Mouse (Mus musculus) CH12.LX (cell line): Measurements from ENCODE around the gene Prickle2. TPM values are rescaled to one million over a fixed set of nuclear protein-coding genes. Genes with fewer than 3 reads are reported as not detected.

Source experiments
- DNase-seq: peaks from one replicate; pipeline ENCODE4 v3.0.0-alpha.2; 2013; ENCODE audit errors: extremely low read depth
- H3K27ac ChIP-seq: 2 replicates; pipeline ENCODE4 v1.5.1; 2012; ENCODE audit warnings: low read depth, mild to moderate bottlenecking, control low read depth, moderate library complexity; ENCODE audit not compliant: insufficient read depth
- H3K27me3 ChIP-seq: replicated peaks from 2 replicates; pipeline ENCODE3; 2012; ENCODE audit warnings: inconsistent platforms
- H3K36me3 ChIP-seq, 2 experiments: replicated peaks in 1 of 2; 2 replicates each; pipeline versions ENCODE3 to v1.6.1; 2012; ENCODE audit warnings: inconsistent platforms in 1 of 2, low read length in 1 of 2, mild to moderate bottlenecking in 1 of 2, mixed read lengths in 1 of 2, moderate library complexity in 1 of 2; ENCODE audit not compliant: control insufficient read depth in 1 of 2, insufficient read depth in 1 of 2
- H3K4me1 ChIP-seq, 2 experiments: 2 replicates each; pipeline ENCODE4 v1.6.1; 2012; ENCODE audit warnings: inconsistent platforms in 1 of 2, moderate library complexity in 1 of 2; ENCODE audit not compliant: insufficient read depth in 2 of 2, control insufficient read depth in 1 of 2
- H3K4me2 ChIP-seq: 2 replicates; pipeline ENCODE4 v1.6.1; 2012; ENCODE audit warnings: low read depth, mild to moderate bottlenecking, control low read depth; ENCODE audit not compliant: poor library complexity, insufficient read depth, severe bottlenecking
- H3K4me3 ChIP-seq, 3 experiments: fragments of 150-350 bp in 1 of 3; sonication (generic) in 1 of 3; replicated peaks in 1 of 3; 2 replicates each; pipeline versions ENCODE3 to v1.5.1; 2011 to 2012; ENCODE audit warnings: low read depth in 2 of 3, low read length in 2 of 3, mild to moderate bottlenecking in 2 of 3, moderate library complexity in 2 of 3, control low read depth in 1 of 3, improper control_type of control experiment in 1 of 3, inconsistent platforms in 1 of 3, mixed read lengths in 1 of 3; ENCODE audit not compliant: poor library complexity in 1 of 3
- H3K79me2 ChIP-seq: replicated peaks from 2 replicates; pipeline ENCODE4 v1.6.1; 2012; ENCODE audit warnings: mild to moderate bottlenecking, moderate library complexity; ENCODE audit not compliant: control insufficient read depth, poor library complexity, insufficient read depth, severe bottlenecking; ENCODE audit errors: extremely low read depth
- H3K9ac ChIP-seq: 2 replicates; pipeline ENCODE4 v1.6.1; 2012; ENCODE audit warnings: low read depth, mild to moderate bottlenecking, control low read depth, moderate library complexity; ENCODE audit not compliant: insufficient read depth
- H3K9me3 ChIP-seq: replicated peaks from 2 replicates; pipeline ENCODE3; 2012; ENCODE audit warnings: low read length, inconsistent platforms, mixed read lengths
- BHLHE40 ChIP-seq: IDR thresholded peaks from 2 replicates; pipeline ENCODE4 v1.6.1; 2011; ENCODE audit warnings: mild to moderate bottlenecking, low read depth, low read length, improper control_type of control experiment
- CHD2 ChIP-seq: IDR thresholded peaks from 2 replicates; pipeline ENCODE4 v1.6.1; 2011; ENCODE audit warnings: low read length, improper control_type of control experiment
- CTCF ChIP-seq, 2 experiments: IDR thresholded peaks in 1 of 2; conservative IDR thresholded peaks in 1 of 2; 2 replicates each; pipeline ENCODE4 v1.5.1; 2011 to 2012; ENCODE audit warnings: low read depth in 2 of 2, low read length in 2 of 2, improper control_type of control experiment in 1 of 2, inconsistent platforms in 1 of 2, mild to moderate bottlenecking in 1 of 2, moderate library complexity in 1 of 2
- E2F4 ChIP-seq: IDR thresholded peaks from 2 replicates; pipeline ENCODE4 v1.6.1; 2011; ENCODE audit warnings: low read depth, low read length, improper control_type of control experiment; ENCODE audit not compliant: insufficient replicate concordance
- GABPA ChIP-seq: IDR thresholded peaks from 2 replicates; pipeline ENCODE4 v1.6.1; 2012; ENCODE audit warnings: low read depth, low read length, improper control_type of control experiment, inconsistent platforms; ENCODE audit not compliant: insufficient replicate concordance
- HCFC1 ChIP-seq: IDR thresholded peaks from 2 replicates; pipeline ENCODE4 v1.6.1; 2012; ENCODE audit warnings: low read depth, mild to moderate bottlenecking, inconsistent platforms, low read length, improper control_type of control experiment
- JUN ChIP-seq: IDR thresholded peaks from 2 replicates; pipeline ENCODE4 v1.6.1; 2011; ENCODE audit warnings: low read depth, mild to moderate bottlenecking, low read length, improper control_type of control experiment, moderate library complexity; ENCODE audit not compliant: insufficient read depth
- KAT2A ChIP-seq: IDR thresholded peaks from 2 replicates; pipeline ENCODE4 v1.6.1; 2012; ENCODE audit warnings: low read length, improper control_type of control experiment, inconsistent platforms; ENCODE audit not compliant: insufficient replicate concordance
- MAFK ChIP-seq: IDR thresholded peaks from 2 replicates; pipeline ENCODE4 v1.6.1; 2011; ENCODE audit warnings: low read length, improper control_type of control experiment; ENCODE audit not compliant: insufficient replicate concordance
- MXI1 ChIP-seq: IDR thresholded peaks from 2 replicates; pipeline ENCODE4 v1.6.1; 2011; ENCODE audit warnings: mild to moderate bottlenecking, low read depth, low read length, improper control_type of control experiment
- MYC ChIP-seq: IDR thresholded peaks from 2 replicates; pipeline ENCODE4 v1.6.1; 2011; ENCODE audit warnings: low read depth, mild to moderate bottlenecking, improper control_type of control experiment, low read length
- NELFE ChIP-seq: IDR thresholded peaks from 2 replicates; pipeline ENCODE4 v1.6.1; 2011; ENCODE audit warnings: low read depth, low read length, improper control_type of control experiment
- NRF1 ChIP-seq: IDR thresholded peaks from 2 replicates; pipeline ENCODE4 v1.6.1; 2014; ENCODE audit warnings: low read depth, mild to moderate bottlenecking, inconsistent platforms, low read length, improper control_type of control experiment, moderate library complexity
- POLR2A ChIP-seq: IDR thresholded peaks from 2 replicates; pipeline ENCODE4 v1.6.1; 2011; ENCODE audit warnings: low read depth, mild to moderate bottlenecking, improper control_type of control experiment, low read length
- POLR2AphosphoS2 ChIP-seq: IDR thresholded peaks from 2 replicates; pipeline ENCODE4 v1.6.1; 2011; ENCODE audit warnings: low read depth, low read length, improper control_type of control experiment
- RAD21 ChIP-seq: IDR thresholded peaks from 2 replicates; pipeline ENCODE4 v1.6.1; 2011; ENCODE audit warnings: low read depth, mild to moderate bottlenecking, low read length, improper control_type of control experiment, moderate library complexity
- SIN3A ChIP-seq: IDR thresholded peaks from 2 replicates; pipeline ENCODE4 v1.6.1; 2012; ENCODE audit warnings: low read length, improper control_type of control experiment, inconsistent platforms
- SMC3 ChIP-seq: IDR thresholded peaks from 2 replicates; pipeline ENCODE4 v1.6.1; 2011; ENCODE audit warnings: low read depth, low read length, improper control_type of control experiment
- UBTF ChIP-seq: IDR thresholded peaks from 2 replicates; pipeline ENCODE4 v1.6.1; 2012; ENCODE audit warnings: low read depth, mild to moderate bottlenecking, inconsistent platforms, low read length, improper control_type of control experiment, moderate library complexity
- ZKSCAN1 ChIP-seq: IDR thresholded peaks from 2 replicates; pipeline ENCODE4 v1.6.1; 2012; ENCODE audit warnings: low read depth, inconsistent platforms, low read length, improper control_type of control experiment, borderline replicate concordance
- ZNF384 ChIP-seq: IDR thresholded peaks from 2 replicates; pipeline ENCODE4 v1.6.1; 2012; ENCODE audit warnings: low read depth, low read length, improper control_type of control experiment, inconsistent platforms
- dilution Hi-C: fragments of 300-500 bp; cut with MboI; formaldehyde crosslinking; loops from 2 replicates; pipeline ENCODE4 v1.14.3; 2020; ENCODE audit warnings: low sequenced_read_pairs; ENCODE audit not compliant: extremely low pct_unique_long_range_greater_than_20kb, extremely low pct_ligation_motif_present
- in situ Hi-C: fragments of 300-500 bp; cut with MboI; formaldehyde crosslinking; loops from 3 replicates; pipeline ENCODE4 v1.14.3; 2019; ENCODE audit warnings: low sequenced_read_pairs, low pct_ligation_motif_present, low pct_unique_long_range_greater_than_20kb, mixed read lengths
- polyA plus RNA-seq: library from polyadenylated mRNA; unstranded; fragments of >175 nt; gene quantifications from 2 replicates; pipeline ENCODE4 v1.2.1, GENCODE M21; 2012; ENCODE audit warnings: low read depth; ENCODE audit not compliant: insufficient read length
- total RNA-seq, 2 experiments: library from RNA; depleted of rRNA; stranded (reverse); fragments of 300-350 nt in 1 of 2; fragments of >200 nt in 1 of 2; gene quantifications; 2 replicates each; pipeline ENCODE4 v1.2.3; 2012 to 2014

Prickle2 gene
- total and polyA plus RNA-seq, 3 experiments = not detected

DNA sequence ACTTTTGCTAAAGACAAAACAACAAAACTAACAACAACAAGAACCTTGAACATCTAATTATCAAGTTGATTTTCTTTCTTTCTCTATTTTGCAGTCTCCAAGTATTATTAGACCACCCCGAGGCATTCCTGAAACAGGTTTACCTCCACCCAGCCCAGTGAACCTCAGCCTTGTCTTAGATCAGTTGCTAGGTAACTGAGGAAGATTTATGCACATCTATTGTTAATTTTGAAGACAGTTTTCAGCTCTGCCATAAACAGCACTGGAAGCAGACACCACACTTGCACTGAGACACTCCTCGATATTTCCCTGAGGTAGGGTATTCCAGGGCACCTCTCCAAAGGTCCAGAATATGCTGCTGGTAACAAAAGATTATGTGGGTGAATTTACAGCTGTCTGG lies 18.4 kb upstream of the Prickle2 start:
- no peak for TF ChIP-seq SIN3A
- TF ChIP-seq MAFK = no peak
- TF ChIP-seq MXI1 = no peak
- TF ChIP-seq JUN = no peak
- TF ChIP-seq CTCF (conservative IDR thresholded peaks at IDR 0.05 in 1 of 2, IDR thresholded peaks at IDR 0.05 in 1 of 2; ENCODE audit: low read depth in 2 of 2, low read length in 2 of 2) = no peak
- no peak for TF ChIP-seq NELFE
- no peak for TF ChIP-seq ZNF384
- TF ChIP-seq CHD2 = no peak
- no peak for TF ChIP-seq UBTF
- no peak for TF ChIP-seq HCFC1
- TF ChIP-seq KAT2A = no peak
- no peak for TF ChIP-seq POLR2A
- no peak for TF ChIP-seq ZKSCAN1
- no peak for TF ChIP-seq MYC
- TF ChIP-seq BHLHE40 = no peak
- TF ChIP-seq SMC3 = no peak
- TF ChIP-seq POLR2AphosphoS2 = no peak
- in situ Hi-C loops (no loop called here), dilution Hi-C loops (no loop called here)
- no peak for DNase-seq
- H3K4me3 ChIP-seq = no peak overlapping the region
- H3K9me3 ChIP-seq = peaks cover 73% of the 10 kb centered on the region
- no peak overlapping the region for H3K4me2 ChIP-seq
- H3K9ac ChIP-seq = no peak overlapping the region
- H3K27ac ChIP-seq = no peak overlapping the region
- H3K27me3 ChIP-seq = no peaks in the 10 kb centered on the region
- no peaks in the 10 kb centered on the region for H3K79me2 ChIP-seq
- H3K4me1 ChIP-seq = no peaks in the 10 kb centered on the region
- no peaks in the 10 kb centered on the region for H3K36me3 ChIP-seq

DNA sequence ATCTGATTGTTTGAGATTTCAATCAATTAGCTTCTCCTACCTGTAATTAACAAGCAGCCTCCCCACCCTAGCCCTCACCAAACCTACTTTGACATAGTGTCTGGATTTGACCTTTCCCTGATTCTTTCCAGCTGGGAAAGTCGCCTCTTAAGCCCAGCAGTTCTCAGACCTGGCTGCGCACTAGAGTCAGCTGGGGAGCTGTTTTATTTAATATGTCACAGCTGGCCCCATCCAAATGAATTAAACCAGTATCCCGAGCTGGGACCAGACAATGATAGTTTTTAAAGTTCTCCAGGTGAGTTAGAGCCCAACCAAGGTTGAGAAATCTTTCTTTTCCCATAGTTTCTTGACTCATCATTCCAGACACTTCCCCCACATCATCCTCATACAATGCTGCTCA lies 9.9 kb upstream of the Prickle2 start:
- Histone ChIP-seq H3K4me2 (no peak overlapping the region), H3K27ac (no peak overlapping the region), H3K79me2 (no peaks in the 10 kb centered on the region), H3K4me3 (no peak overlapping the region), H3K27me3 (no peaks in the 10 kb centered on the region), H3K9me3 (peaks cover 70% of the 10 kb centered on the region), H3K36me3 (no peaks in the 10 kb centered on the region), H3K9ac (no peak overlapping the region), H3K4me1 (no peaks in the 10 kb centered on the region)
- in situ Hi-C loops (no loop called here), dilution Hi-C loops (no loop called here)
- TF ChIP-seq KAT2A (no peak), MAFK (no peak), ZKSCAN1 (no peak), RAD21 (no peak), SMC3 (no peak), E2F4 (no peak), NRF1 (no peak), BHLHE40 (no peak), MYC (no peak), GABPA (no peak)
- DNase-seq = no peak
